Mouse (Mus musculus) myocyte (in vitro differentiated cells): ENCODE results near the gene Fam180a.

ENCODE experiments used
- CEBPB ChIP-seq: IDR thresholded peaks from 2 replicates; pipeline ENCODE4 v1.6.1; 2011; ENCODE audit warnings: mild to moderate bottlenecking, moderate library complexity; ENCODE audit not compliant: poor library complexity, insufficient read depth, severe bottlenecking
- E2F4 ChIP-seq: IDR thresholded peaks from one replicate; pipeline ENCODE4 v1.6.1; 2011; ENCODE audit warnings: mild to moderate bottlenecking, control low read depth, moderate library complexity; ENCODE audit not compliant: insufficient read depth
- POLR2A ChIP-seq: IDR thresholded peaks from one replicate; pipeline ENCODE4 v1.6.1; 2011; ENCODE audit warnings: low read depth, mild to moderate bottlenecking, control low read depth, moderate library complexity; ENCODE audit not compliant: insufficient read length
- TCF12 ChIP-seq: IDR thresholded peaks from one replicate; pipeline ENCODE4 v1.6.1; 2011; ENCODE audit warnings: mild to moderate bottlenecking, control low read depth; ENCODE audit not compliant: poor library complexity, insufficient read depth, severe bottlenecking

GRCm38 (mm10) chr6:35362596-35362995, 36.7 kb upstream of the Fam180a start:
- no peak for TF ChIP-seq TCF12
- no peak for TF ChIP-seq CEBPB
- TF ChIP-seq POLR2A = no peak
- no peak for TF ChIP-seq E2F4
